Mouse (Mus musculus) liver, adult (tissue): ENCODE data around the gene Pde10a.

Experiments
- GATA4 ChIP-seq: IDR thresholded peaks from 2 replicates; pipeline ENCODE4 v1.6.1; 2014; ENCODE audit warnings: mild to moderate bottlenecking, low read length; ENCODE audit not compliant: insufficient replicate concordance

Gene Pde10a

DNA sequence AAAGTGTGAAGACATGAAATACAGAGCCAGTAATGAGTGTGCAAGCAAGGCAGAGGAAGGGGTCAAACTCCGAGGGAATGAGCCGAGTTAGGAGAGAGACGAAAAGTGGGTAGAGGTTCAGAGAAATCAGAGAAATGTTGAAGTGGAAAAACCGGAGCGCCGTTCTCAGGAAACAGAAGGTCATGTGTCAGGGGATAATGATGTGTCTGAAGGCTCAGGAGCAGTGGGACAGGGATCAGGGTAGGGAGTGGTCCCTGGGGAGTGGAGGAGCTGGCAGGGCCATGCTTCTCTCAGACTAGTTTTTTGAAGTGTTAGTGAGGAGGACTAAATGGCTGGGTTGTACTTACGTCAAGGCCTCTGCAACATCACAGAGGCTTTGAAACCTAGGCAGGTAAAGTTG lies 345.7 kb downstream of the Pde10a start:
- no peak for TF ChIP-seq GATA4

DNA sequence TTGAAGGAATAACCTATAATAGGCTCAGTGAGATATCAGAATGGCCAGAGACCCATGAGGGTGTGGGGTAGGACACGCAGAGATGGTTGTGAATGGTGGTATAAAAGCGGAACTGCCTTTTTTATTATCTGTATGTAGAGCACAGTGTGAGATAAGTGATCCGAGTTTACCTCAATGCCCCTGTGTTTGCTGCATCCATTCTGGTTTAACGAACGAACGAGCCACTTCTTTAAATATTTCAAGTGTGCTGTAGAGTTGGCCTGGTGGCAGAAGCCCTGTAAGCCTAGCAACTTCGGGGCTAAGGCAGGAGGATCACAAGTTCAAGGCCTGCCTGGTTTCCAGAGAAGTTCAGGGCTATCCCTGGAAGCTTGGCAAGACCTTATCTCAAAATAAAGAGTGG lies 346.2 kb downstream of the Pde10a start:
- no peak for TF ChIP-seq GATA4

GRCm38 (mm10) chr17:8871997-8872593 lies 346.9 kb downstream of the Pde10a start:
- no peak; the same call in 1 of the 2 replicates for TF ChIP-seq GATA4

DNA sequence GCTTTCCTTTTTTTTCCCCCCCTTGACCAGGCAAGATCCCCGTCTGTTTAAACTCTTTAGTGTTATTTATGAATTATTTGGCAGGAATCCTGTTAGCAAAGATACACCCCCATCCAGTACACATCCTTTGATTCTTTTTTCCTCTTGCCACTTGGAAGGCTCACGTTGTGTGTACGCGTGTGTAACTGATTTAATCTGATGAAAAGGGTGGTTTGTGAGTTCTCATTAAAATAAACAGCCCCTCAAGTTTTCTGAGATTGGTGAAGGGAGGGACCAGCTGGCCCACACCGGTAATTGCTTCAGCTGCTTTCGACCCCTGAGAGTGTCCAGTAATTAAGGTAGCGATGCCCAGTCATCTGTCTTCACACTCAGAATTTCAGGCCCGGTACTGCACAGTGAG lies 347.4 kb downstream of the Pde10a start:
- no peak for TF ChIP-seq GATA4

DNA sequence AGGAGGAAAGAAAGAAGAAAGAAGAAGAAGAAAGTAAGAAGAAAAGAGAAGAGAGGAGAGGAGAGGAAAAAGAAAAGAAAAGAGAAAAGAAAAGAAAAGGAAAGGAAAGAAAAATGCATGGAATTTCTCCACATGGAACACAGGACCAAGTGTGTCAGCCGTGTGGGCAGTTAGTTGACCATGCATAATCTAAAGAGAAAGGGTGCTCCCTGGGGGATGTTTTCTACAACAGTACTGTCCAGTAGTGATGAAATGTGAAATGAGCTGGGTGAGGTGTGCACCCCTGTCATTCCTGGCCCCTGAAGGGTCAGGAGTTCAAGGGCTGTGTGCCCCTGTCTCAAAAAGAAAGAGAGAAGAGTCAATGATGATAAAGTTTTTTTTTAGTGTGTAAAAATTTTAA lies 352.9 kb downstream of the Pde10a start:
- no peak for TF ChIP-seq GATA4

GRCm38 (mm10) chr17:8881711-8882110 lies 356.5 kb downstream of the Pde10a start:
- no peak for TF ChIP-seq GATA4

DNA sequence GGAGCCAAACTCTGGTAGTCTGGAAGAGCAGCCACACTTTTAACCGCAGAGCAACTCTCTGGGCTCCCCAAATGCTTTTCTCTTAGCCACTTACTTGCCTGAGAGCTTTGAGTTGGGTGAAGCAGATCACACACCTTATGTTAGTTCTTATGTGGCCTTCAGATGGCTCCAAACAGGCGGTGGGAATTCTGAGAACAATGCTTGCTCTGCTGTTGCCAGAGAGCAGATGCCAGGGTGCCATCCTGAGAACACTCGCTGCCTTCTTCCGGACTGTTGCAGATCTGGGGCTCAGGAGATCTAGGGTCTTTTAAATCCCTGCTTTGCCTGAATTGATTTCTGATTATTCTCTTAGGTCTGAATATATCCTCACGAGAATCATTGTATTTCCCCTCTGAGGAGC lies 359.5 kb downstream of the Pde10a start:
- TF ChIP-seq GATA4: no peak

DNA sequence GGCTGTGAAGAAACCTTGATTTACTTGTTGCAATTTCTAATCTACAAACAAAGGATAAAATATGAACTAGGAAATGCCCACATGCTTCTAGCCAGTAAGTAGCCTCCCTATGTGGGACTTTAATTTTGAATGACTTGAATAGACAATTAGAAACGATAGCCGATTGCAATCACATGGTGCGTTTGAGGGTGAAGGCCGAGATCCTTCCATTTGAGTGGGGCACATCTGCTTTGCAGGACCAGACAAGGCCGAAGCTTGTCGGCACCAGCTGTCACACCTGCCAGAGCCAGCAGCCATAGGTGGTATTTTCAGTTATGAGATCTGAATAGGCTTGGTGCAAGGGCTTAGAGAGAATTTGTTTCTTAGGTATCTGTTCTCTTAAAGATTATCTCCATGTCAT lies 360.7 kb downstream of the Pde10a start:
- no peak for TF ChIP-seq GATA4

DNA sequence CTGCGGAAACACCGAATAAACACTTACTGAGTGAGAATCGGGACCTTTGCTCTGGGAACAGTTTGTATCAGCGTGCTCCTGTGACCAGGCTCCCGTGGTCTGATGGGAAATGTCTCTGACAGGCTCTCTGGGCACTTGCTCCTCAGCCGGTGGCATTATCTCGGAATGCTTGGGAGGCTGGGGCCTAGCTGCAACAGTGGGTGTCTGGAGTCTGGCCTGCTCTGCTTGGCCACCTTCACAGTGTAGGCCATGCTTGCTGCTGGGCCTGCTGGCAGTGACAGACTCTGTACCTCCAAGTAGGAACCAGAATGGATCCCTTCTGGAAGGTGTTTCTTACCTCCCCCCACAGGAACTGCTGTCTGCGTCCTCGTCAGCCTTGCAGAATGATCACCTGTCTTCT lies 362.9 kb downstream of the Pde10a start:
- no peak for TF ChIP-seq GATA4

GRCm38 (mm10) chr17:8888639-8889038 lies 363.5 kb downstream of the Pde10a start:
- no peak for TF ChIP-seq GATA4

DNA sequence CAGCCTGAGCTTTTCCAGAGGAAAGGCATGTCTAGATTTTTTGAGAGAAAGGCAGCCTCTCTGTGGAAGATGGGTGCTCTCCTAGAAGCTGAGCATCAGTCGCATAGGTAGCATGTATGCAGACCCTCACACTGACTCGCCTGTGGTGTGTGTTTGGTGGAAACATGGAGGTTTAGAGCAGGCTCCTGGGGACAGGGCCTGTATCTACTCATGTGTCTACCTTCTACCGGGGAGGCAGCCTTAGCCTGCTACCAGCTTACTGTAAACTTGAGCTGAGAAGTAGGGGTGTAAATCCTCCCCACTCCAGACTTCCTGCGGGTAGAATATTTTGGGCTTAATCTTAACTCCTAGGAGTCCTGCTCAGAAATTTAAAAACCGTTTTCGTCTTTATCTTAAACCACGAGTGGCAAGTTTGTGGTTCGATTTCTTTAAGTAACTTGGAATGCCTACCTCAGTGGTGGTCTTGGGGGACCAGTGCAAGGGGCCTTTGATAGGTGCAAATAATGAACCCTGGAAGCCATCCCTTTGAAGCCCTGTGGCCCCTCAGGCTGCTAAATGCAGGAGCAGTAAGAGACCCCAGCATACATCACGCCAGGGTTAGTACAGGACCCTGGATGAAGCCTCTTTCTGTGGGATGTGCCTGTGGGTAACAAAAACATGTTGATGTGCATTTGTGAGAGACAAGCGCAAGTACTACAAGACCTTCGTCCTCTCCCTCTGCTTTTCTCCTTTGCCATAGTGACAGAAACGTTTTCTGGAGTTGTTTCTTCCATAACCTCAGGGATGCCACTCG lies 367.2 kb downstream of the Pde10a start:
- TF ChIP-seq GATA4: no peak

DNA sequence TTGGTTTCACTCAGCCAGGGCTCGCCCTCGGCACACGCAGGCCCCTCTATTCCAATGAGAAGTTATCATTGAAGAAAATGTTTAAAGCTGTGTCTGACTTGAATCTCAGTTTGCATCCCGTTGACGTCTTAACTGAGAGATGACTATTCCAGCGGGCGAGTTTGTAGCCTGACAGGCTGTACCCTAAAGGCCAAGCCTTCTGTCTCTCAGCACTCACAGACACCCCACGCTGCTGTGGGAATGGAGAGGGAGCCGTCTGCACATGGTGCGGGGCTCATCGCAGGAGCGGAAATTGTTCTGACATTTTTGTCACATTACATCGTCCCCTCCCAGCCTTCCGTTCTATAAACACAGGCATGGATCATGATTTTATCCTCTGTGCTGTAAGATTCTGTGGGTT lies 370.8 kb downstream of the Pde10a start:
- TF ChIP-seq GATA4: no peak

DNA sequence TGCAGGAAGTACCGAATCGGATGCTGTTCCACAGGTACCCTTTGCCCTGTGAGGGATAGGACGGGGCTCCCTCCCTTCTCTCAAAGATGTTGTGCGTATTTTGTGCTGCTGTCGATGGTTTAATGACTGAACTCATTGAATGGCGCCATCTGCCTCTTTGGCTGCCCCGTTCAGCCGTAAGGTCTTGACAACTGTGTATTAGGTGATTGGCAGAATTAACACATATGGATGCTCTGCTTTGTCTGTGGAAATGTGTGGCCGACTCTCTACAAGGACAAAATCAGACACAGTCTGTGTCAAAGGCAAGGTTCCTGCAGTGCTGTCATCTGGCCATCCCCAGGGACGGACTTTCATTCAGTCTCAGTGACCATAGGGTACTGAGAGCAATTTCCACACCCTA lies 372.6 kb downstream of the Pde10a start:
- TF ChIP-seq GATA4: no peak

DNA sequence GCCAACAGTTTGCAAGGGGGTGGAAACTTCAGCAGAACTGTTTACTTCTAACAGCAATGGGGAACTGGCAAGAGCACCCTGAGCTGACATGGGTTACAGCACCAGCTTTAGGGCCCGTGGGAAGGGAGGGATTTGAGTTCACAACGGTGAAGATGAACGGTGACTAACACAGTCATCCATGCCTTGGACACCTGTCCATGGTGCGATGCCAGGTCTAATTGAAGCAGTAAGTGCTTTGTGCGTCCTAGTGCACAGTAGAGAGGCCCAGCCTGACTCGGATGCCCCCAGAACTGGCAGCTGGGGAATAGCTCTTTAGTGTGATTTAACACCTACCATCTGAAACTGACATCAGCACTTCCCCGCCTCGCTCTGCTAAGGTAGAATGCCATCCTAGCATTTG lies 373.0 kb downstream of the Pde10a start:
- TF ChIP-seq GATA4: no peak

- TF ChIP-seq GATA4: no peak
Observed at GRCm38 (mm10) chr17:8899212-8899611, 374.0 kb downstream of the Pde10a start.

DNA sequence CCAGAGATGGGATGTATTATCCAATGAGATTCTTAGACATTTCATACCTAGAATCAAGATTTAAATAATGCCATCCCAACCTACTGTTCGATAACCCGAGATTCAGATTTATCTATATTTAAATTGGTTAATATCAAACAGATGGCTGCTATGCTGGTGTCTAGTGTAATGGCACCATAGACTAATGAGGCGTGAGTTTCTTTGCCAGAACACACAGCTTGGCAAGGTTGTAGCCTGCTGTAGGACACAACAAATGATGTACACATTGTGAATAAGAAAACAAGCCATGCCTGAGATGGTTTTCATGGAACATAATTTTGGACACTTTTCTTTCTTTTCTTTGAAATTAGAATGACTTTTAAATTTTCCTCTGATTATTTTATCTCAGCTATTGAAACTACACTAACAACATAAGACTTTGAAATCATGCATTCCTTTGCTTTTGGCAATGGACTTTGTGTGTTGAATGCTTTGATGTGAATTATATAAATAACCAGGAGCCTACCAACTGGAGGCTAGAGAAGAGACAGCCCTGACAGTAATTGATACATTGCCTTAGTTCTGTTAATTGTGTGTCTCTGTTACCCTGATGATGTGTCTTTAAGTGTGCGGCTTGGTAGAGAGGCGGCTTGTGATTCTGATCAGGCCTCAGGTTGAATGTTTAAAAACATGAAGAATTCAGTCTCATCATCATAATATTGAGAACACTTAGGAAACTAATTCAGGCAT lies 378.5 kb downstream of the Pde10a start:
- no peak for TF ChIP-seq GATA4
